Mouse (Mus musculus) brown adipose tissue, adult 24 weeks (tissue): ENCODE results near the gene Plcd3. TPM values are rescaled to one million over a fixed set of nuclear protein-coding genes. Genes with fewer than 3 reads are reported as not detected.
A peak's percentile ranks its signal among the peaks of the same experiment; 100 is the strongest.

Source experiments
- H3K27ac ChIP-seq: fragments of 200-500 bp; replicated peaks from 2 replicates; pipeline ENCODE4 v1.5.1; 2012; ENCODE audit warnings: low read depth, mild to moderate bottlenecking, low read length
- H3K4me1 ChIP-seq: fragments of 200-500 bp; 2 replicates; pipeline ENCODE4 v1.6.1; 2012; ENCODE audit warnings: low read length, mixed read lengths; ENCODE audit not compliant: control insufficient read depth, insufficient read depth, insufficient read length
- H3K4me3 ChIP-seq: fragments of 200-500 bp; 2 replicates; pipeline ENCODE4 v1.5.1; 2012; ENCODE audit warnings: low read depth, mild to moderate bottlenecking, low read length, moderate library complexity; ENCODE audit not compliant: insufficient read depth
- polyA plus RNA-seq: library from polyadenylated mRNA; stranded (reverse); fragments of >200 nt; gene quantifications from 2 replicates; pipeline ENCODE4 v1.2.4, GENCODE M21; 2012; ENCODE audit not compliant: missing spikeins, insufficient read depth, insufficient read length

Gene Plcd3
- polyA plus RNA-seq, 1 experiment: 6.2 TPM

- Histone ChIP-seq H3K27ac (peak overlapping the region; percentile 49; the same call in 1 of the 2 replicates), H3K4me1 (peaks cover 8% of the 10 kb centered on the region; the same call in 1 of the 2 replicates), H3K4me3 (no peak overlapping the region)
Measured at GRCm38 (mm10) chr11:103068272-103068671, 33.2 kb downstream of the Plcd3 start.

DNA sequence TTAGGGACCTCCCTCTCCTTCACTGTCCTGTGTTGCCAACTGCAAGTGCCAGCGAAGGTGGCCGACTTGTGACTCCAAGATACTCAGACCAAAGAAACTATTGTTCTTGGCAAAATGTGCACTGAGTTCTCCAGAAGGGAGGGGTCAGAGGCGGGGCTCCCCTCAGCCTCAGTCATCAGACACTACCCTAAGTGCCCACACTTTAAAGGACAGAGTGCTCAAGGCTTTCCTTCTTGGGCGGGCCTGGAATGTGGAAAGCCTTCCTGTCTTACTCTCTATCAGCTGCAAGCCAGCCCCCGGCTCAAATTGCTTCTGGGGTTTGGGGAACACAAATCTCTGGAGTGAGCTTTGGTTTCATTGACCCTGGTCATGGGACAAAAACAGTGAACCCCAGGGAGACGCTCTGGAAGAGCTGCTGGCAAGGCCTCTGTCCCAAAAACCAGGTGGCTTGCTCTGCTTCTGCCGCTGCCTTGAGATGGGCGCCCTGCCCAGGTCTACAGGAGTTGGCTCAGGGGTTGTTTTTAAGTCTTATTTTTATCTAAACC lies 33.9 kb downstream of the Plcd3 start:
- peaks cover 8% of the 10 kb centered on the region; the same call in 1 of the 2 replicates for H3K4me1 ChIP-seq
- H3K27ac ChIP-seq: no peak overlapping the region
- H3K4me3 ChIP-seq: no peak overlapping the region

- H3K27ac ChIP-seq: no peak overlapping the region
- no peak overlapping the region for H3K4me3 ChIP-seq
- H3K4me1 ChIP-seq: peaks cover 8% of the 10 kb centered on the region; the same call in 1 of the 2 replicates
Measured at GRCm38 (mm10) chr11:103067051-103067361, 34.5 kb downstream of the Plcd3 start.

DNA sequence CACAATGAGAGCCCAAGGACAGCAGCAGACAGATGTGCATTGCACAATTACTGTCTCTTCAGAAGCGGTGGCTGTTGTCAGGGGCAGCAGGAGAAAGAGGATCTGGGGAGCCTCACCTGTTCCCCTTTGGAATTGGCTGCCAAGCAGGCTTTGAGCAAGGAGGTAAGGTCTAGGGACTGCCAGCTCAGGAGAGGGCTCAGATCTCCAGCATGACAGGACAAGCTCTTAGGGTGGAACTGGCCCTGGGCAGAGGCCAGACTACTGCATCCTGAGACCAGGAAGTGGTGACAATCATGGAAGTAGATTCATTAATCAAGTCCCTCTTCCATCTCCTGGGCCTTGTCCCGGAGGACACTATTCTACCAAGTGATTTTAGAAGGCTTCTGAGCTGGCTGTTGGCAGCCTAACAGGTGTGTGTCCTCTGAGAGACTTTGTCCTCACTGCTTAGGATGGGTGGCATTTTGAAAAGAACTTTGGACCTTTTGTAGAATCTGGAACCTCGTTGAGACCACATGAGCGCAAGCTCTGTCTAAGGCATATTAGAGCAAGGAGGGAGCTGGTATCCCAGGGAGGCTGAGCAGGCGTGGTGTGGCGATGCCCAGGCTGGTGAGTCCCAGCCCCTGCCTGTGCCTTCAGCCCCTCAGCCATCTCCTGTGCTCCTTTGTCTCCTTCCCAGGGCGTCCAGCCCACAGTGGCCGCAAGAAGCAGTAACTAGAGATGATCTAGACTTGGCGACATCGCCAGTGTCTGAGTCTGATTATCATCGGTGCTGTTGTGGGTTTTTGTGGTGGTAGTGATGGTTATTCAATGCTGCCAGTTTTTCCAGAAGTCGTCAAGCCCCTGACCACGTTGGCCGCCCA lies 35.0 kb downstream of the Plcd3 start:
- peaks cover 8% of the 10 kb centered on the region; the same call in 1 of the 2 replicates for H3K4me1 ChIP-seq
- no peak overlapping the region for H3K4me3 ChIP-seq
- H3K27ac ChIP-seq: no peak overlapping the region

- H3K4me1 ChIP-seq: peaks cover 5% of the 10 kb centered on the region; the same call in 1 of the 2 replicates
- no peak overlapping the region for H3K4me3 ChIP-seq
- H3K27ac ChIP-seq: peak overlapping the region; percentile 62
Measured at GRCm38 (mm10) chr11:103058499-103059085, 42.9 kb downstream of the Plcd3 start.

- peaks cover 5% of the 10 kb centered on the region; the same call in 1 of the 2 replicates for H3K4me1 ChIP-seq
- H3K27ac ChIP-seq: no peak overlapping the region
- H3K4me3 ChIP-seq: no peak overlapping the region
Measured at GRCm38 (mm10) chr11:103056636-103057035, 44.8 kb downstream of the Plcd3 start.

- Histone ChIP-seq H3K27ac (no peak overlapping the region), H3K4me3 (no peak overlapping the region), H3K4me1 (peaks cover 5% of the 10 kb centered on the region; the same call in 1 of the 2 replicates)
Measured at GRCm38 (mm10) chr11:103054798-103055197, 46.7 kb downstream of the Plcd3 start.

GRCm38 (mm10) chr11:103053191-103054076 lies 48.0 kb downstream of the Plcd3 start:
- peaks cover 3% of the 10 kb centered on the region; the same call in 1 of the 2 replicates for H3K4me1 ChIP-seq
- no peak overlapping the region for H3K4me3 ChIP-seq
- 0 out of 2 replicates have a peak overlapping the region, but pooled peaks have one; percentile 3 for H3K27ac ChIP-seq

GRCm38 (mm10) chr11:103052078-103052477 lies 49.4 kb downstream of the Plcd3 start:
- no peak overlapping the region for H3K4me3 ChIP-seq
- no peaks in the 10 kb centered on the region; the same call in 1 of the 2 replicates for H3K4me1 ChIP-seq
- 0 out of 2 replicates have a peak overlapping the region, but pooled peaks have one; percentile 19 for H3K27ac ChIP-seq

GRCm38 (mm10) chr11:103051249-103051691 lies 50.2 kb downstream of the Plcd3 start:
- H3K4me1 ChIP-seq: no peaks in the 10 kb centered on the region; the same call in 1 of the 2 replicates
- peak overlapping the region; percentile 19; the same call in 1 of the 2 replicates for H3K27ac ChIP-seq
- no peak overlapping the region for H3K4me3 ChIP-seq

DNA sequence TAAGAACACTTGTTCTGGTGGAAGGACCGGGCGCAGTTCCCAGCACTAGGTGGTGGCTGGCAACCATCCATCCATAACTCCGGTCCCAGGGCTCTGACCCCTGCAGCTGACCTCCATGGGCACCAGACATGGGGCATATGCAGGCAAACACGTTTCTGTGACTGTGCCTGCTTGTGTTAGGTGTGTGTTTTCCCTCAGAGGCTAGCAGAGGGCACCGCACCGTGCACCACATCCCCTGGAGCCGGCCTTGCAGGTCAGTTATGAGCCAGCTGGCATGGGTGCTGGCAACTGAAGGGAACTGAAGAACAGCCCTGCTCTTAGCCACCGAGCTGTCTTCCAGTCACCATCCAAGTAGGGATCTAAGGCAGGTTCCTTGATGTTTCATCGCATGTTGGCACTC lies 51.3 kb downstream of the Plcd3 start:
- H3K27ac ChIP-seq: no peak overlapping the region
- H3K4me3 ChIP-seq: no peak overlapping the region
- H3K4me1 ChIP-seq: no peaks in the 10 kb centered on the region; the same call in 1 of the 2 replicates

DNA sequence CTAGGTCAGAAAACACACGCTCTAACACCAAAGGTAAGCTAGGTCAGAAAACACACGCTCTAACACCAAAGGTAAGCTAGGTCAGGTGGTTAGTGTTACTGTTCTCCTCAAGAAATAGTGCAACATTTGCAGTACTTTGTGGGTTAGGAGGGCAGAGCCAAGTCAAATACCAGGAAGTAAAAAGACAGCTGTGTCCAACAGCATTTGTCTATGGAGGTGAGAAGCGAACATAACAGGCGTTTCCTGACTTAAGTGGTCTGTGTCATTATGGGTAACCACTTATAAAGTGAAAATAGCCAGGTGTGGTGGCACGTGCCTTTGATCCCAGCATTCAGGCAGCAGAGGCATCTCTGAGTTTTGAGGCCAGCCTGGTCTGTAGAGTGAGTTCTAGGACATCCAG lies 51.8 kb downstream of the Plcd3 start:
- H3K4me1 ChIP-seq: no peaks in the 10 kb centered on the region; the same call in 1 of the 2 replicates
- no peak overlapping the region for H3K4me3 ChIP-seq
- H3K27ac ChIP-seq: no peak overlapping the region

- no peak overlapping the region for H3K4me3 ChIP-seq
- H3K27ac ChIP-seq: no peak overlapping the region
- H3K4me1 ChIP-seq: peaks cover 6% of the 10 kb centered on the region; the same call in 1 of the 2 replicates
Measured at GRCm38 (mm10) chr11:103046286-103046685, 55.2 kb downstream of the Plcd3 start.

- Histone ChIP-seq H3K27ac (no peak overlapping the region), H3K4me1 (peaks cover 6% of the 10 kb centered on the region; the same call in 1 of the 2 replicates), H3K4me3 (no peak overlapping the region)
Measured at GRCm38 (mm10) chr11:103043982-103044381, 57.5 kb downstream of the Plcd3 start.
